Mouse (Mus musculus): Measurements from ENCODE around the gene Mknk2. TPM values are rescaled to one million over a fixed set of nuclear protein-coding genes. Genes with fewer than 3 reads are reported as not detected.

Mknk2 gene
- total RNA-seq, 2 experiments from 2014 or later, result 48.5 to 53.2 TPM

DNA sequence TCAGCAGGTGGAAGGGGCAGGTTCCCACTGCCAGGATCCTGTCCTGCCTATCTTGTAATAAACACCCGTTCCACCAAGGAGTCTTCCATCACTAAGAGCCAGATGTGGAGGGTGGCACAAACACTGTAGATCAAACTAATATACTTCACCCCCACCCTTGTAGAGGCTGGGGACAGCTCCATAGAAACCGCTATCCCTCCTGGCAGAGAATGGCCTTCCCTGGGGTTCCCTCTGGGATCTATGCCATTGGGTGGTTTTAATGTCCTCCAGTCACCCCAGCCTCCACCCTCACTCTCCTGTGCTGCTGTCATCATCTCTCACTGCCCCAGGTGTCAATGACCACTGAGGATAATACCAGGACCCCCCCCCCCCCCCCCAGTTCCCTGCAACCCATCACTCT, 7.4 kb downstream of the Mknk2 start:
- DNase-seq (ENCODE audit: low spot score in 2 of 2), result no peak

DNA sequence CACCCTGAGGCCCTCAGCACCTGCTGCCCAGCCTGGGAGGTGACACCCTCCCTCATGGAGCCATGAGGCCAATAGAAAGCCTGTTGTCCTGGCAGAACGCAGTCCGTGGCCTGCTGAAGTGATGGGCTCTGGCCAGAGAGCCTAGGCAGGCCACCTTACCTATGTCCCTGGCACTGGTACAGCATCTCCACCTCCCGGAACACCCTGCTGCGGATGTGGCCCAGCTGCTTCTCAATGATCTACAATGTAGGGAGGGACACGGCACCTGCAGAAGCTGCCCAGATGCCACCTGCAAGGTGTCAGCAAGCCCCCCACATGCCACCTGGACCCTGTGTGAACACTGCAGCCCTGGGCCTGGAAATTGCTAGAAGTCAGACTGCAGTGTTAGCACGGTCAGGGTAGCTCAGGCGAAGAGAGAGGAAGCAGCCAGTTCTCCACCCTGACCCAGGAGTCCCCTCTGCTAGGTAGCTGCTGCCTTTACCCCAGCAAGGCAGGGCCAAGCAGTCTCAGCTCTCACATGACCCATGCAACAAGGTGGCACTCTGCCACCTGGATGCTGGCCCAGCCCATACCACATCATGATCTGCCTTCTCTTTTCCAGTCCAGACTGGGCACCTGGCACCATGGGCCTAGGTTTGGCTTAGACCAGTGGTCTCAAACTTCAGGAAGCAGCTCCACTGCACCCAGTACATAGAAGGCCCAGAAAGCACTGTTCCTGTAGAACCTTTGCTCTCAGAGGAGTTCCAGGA, 8.0 kb downstream of the Mknk2 start:
- no peak for DNase-seq (ENCODE audit: low spot score in 2 of 2)

DNA sequence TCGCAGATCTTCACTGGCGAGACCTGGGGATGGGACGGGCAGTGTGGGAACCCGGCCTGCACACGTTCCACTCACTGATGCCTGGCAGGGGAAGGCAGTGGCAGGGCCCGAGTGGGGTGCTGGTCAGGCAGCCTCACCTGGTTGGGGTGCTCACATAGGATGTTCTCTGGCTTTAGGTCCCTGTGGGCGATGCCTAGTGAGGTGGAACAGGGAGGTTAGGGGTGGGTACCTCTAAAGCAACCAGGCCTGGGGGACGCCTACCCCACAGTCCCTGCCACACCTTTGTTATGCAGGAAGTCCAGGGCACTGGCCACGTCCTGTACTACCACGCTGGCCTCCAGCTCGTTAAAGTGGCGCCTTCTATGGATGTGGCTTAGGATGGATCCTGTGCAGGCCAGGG, 8.9 kb downstream of the Mknk2 start:
- DNase-seq (ENCODE audit: low spot score in 2 of 2), result no peak

DNA sequence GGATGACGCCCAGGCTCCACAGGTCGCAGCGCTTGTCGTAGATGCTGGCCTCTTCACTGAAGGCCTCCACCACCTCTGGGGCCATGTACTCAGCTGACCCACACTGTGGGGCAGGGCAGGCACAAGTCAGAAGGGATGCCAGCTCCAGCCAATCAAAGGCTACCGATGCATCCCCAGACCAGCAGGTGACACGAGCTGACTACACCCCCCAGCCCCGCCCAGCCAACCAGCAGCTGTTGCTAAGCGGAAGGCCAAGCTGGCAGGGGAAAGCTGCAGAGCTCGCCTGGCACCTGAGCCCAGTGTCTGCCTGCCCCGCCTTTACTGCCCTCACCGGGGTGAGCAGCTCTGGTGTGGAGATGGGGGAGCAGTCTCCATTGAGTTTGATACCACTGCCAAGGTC, 9.3 kb downstream of the Mknk2 start:
- no peak for DNase-seq (ENCODE audit: low spot score in 2 of 2)

DNA sequence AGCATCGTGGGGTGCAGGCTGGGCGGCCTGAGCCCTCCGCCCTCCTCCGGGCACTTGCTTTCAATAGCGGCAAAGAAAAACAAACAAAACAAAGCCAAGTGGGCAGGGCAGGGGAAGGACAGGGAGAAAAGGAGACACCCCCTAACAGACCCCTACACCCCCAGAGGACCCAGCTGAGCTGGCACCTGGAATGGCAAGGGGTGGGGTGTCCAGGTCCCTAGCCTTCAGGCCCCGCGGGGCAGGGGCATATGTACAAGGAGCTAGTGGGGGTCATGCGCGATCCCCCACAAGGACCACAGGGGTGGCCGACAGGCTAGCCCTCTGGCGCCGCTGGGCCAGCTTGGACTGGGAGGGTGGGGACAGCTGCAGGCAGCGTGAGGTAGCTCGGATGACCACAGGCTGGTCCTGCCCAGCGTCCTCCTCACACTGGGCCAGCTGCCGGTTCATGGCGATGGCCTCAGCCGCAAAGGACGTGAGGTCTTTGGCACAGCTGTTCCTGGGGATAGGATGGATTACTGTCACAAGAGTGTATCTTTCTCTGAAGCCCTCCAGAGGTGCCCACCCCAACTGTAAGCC, 11.0 kb downstream of the Mknk2 start:
- no peak for DNase-seq (ENCODE audit: low spot score in 2 of 2)

DNA sequence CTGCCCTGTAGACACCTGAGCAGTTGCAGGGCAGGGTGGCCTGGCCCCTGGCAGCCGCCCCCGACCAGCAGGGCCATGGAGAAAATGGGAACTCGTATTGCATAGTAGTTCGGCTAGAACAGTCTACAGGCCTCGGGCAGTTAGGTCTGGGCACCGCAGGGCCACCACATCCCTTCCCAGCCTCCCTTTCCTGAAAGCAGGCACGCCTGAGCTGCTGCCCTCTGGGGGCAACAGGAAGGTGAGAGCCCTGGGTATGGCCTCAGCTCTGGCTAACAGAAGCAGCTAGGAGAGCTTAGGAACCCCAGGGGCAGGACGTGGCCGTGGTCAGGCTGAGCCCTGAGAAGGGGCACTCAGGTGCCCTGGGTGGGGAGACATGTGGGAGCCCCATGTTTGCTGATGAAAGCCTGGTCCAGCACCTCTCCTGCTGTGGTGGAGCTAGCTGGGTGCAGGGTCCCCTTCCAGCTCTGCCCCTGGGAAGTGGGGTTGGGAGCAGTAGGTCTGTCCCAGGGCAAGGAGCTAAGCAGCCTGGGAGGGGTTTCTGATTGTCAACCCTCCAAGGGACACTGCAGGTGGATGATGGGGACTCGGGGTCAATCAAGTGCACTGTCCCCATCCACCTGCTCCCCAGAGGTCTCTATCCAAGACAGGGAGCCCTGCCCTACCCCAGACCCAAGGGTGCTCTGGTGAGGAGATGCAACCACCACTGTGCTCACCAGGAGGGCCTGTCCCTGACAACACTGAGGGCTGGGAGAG, 11.8 kb downstream of the Mknk2 start:
- no peak for DNase-seq (ENCODE audit: low spot score in 2 of 2)

DNA sequence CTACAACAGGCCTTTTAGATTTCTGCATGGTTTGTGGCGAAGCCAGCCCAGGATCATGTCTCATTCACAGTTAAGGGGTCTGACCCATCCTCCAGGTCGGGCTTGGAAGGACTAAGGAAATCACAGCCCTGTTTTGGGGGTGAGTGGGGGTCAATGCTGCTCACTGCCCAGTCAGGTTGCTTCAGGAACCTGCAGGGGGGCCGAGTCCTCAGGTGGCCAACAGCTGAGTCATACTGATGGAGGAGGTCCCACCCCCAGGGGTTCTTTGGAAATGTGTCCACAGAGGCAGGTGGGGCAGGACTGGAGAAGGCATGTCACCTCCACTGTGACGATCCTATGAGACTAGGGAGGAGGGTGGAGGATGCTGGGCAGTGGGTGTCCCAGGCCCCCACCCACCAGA, 12.5 kb downstream of the Mknk2 start:
- no peak for DNase-seq (ENCODE audit: low spot score in 2 of 2)

DNA sequence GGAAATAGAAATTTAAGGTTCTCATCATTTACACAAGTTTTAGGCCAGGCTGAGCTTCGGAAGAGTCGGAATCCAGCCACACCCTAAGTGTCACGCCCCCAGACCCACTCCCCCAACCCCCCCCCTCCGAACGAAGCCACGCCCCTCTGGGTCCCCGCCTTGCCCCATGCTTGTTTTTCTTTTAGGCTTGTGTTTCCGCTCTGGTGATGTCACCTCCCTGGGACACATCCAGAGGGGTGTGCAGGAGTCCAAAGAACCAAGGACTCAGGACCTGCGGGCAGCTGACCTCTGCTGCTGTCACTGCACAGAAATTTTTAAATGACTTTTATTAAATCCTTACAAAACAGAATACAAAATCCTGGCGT, 12.9 kb downstream of the Mknk2 start:
- no peak for DNase-seq (ENCODE audit: low spot score in 2 of 2)

DNA sequence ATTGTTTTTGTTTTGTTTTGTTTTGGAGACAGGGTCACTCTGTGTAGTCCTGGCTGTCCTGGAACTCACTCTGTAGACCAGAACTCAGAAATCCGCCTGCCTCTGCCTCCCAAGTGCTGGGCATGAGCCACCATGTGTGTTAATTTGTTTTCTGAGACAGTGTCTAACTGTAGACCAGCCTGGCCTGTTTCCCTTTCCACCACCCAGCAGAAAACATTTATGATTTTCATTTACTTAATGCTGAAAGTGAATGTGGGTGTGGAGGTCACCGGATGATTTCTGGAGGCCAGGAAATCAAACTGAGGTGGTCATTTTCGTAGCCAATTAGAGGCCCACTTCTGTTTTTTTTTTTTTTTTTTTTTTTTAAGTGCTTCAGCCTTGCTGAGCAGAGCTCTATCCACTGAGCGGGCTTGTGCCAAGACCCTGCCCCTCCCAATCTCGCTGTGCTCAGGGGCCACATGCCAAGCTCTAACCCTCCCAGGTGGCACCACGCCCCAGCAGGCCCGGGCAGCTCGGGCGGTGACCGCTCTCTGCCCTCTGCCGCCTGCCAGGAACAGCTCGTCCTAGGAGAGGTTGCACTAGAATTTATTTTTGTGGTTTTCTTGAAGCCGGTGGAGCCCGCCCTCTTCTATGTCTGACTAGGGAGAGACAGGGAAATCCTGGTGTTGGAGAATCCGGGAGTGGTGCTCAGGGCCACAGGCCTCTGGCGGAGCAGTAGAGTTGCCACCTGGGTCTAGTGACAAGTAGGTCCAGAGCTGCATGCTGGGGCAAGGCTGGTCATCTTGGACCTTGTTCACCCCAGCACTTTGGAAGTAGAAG, 13.5 kb downstream of the Mknk2 start:
- peak; percentile 57 to 61 for DNase-seq (ENCODE audit: low spot score in 2 of 2)

DNA sequence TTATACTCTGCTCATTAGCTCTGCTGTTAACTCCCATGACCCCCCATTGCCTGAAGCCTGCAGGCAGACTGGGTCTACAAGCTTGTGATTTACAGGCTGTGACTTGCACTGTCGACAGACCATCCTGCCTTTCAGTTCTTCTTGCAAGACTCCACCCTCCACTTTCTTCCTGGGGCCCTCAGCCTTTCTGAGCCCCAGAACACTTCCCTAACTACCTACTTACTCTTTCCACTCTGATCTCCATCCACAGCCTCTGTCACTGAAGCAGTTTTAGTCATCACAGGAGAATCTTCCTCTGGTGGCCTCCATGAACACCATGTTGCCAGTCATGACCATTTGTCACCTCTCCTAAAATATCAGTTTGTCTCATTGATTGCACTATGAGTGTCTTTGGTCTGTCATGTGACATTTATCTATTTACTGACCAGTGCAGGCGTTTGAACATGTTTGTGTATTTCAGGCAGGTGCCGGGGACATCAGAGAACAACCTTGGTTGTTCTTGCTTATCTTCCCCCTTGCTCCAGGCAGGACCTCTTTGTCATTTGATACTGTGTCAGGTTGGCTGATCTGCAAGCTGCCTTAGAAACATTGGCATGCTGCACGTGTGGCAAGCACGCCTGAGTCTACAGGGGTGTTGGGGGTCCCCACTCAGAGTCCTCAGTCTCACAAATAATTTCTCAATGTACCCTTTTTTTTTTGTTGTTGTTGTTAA, 14.3 kb downstream of the Mknk2 start:
- DNase-seq (ENCODE audit: low spot score in 2 of 2), result no peak

DNA sequence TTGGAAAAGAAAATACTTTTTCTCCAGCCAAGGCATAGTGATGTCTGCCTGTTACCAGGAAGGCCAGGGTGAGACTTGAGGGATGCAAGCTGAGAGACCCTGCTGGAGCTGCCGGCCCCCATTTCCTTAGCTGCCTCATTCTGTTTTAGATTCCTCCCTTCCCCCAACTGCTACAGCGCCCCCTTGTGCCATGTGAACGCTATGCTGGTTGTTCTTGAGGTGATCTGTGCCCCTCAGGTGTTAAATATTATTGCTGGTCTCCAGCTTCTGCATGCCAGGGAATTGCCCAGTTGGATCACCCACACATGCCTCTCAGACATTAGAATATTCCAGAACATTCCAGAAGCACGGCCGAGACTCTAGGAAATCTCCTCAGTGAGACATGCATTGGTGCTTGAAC, 16.8 kb downstream of the Mknk2 start:
- no peak for DNase-seq (ENCODE audit: low spot score in 2 of 2)

DNA sequence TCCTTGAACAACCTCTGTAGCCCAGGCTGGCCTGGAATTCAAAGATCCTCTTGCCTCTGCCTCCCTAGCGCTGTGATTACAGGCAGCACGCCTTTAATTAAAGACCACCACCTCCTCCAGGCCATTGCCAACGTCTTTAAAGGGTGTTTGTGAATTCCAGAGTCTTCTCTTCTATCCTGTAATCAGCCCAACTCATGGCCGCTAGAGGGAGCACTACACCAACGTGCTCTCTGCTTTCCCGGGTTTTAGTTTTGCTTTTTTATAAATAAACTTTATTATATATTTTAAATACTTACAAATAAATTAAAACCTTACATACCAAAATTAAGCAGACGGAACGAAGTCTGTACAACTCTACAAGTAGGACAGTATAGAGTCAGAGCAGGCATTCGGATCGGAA, 18.7 kb downstream of the Mknk2 start:
- DNase-seq (ENCODE audit: low spot score in 2 of 2), result peak; percentile 83 to 84

DNA sequence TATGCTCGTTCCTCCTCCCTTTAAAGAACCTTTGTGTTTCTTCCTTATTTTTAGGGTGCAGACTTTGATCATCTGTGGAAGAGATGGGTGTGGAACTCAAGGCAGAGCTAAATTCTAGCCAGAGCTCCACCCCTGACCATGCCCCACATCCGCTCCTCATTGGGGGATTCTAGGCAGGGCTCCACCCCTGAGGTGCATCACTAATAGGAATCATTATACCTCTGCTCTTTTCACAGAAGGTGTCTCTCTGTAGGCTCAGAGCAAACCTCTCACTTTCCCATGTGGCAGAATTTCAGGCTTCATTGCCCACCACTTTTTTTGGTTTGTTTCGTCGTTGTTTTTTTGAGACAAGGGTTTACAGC, 19.1 kb downstream of the Mknk2 start:
- no peak for DNase-seq (ENCODE audit: low spot score in 2 of 2)

DNA sequence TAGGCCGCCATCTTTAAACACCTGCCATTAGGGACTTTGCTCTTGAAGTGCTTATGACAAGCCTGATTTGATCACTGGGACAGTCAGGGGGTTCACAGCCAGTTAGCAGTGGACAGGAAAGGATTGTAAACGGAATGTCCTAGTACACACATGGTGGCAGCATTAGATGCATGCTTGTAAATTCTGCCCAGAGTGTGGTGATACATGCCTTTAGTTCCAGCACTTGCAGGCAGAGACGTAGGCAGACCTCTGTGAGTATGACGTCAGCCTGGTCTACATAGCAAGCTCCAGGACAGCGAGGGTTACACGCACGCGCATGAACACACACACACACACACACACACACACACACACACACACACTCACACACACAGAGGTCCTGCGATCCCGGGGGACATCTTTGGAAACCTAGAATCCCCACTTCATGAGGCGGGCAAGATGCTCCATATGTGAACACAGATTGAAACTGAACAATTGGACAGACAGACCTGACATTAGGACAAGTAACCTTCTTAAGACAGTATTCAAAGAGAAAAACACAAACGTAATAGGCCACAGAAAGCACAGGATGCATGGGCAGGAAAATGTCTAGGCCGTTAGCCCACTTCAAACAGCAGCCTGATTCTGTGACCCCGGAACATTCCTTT, 19.6 kb downstream of the Mknk2 start:
- no peak for DNase-seq (ENCODE audit: low spot score in 2 of 2)

DNA sequence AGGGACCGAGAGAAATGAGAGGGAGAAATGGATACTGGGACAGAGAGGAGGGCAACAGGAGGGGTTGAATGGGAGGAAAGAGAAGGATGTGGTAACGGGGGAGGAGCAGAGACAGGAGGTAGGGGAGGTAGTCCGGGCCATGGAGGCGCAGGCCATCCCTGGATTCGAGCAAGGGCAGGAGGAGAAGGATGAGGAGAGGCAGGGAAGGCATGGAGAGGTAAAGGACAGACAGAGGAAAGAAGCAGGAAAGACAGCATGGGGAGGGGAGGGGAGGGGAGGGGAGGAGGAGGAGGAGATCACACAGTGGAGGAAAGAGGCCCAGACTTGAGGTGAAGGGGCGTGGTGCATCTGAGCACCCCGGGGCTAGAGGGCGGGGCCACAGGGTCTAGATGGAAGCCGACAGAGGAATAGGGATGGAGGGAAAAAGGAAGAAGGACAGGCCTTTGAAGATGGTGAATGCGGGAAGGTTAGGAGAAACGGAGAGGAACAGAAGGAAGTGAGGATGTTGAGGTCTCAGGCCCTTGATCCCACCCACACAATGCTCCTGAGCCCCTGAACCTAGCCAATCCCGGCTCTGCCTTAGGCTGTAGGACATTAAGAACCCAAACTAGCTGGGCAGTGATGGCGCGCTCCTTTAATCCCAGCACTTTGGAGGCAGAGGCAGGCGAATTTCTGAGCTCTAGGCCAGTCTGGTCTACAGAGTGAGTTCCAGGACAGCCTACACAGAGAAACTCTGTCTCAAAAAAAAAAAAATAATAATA, 20.9 kb downstream of the Mknk2 start, which contains the start of gene Btbd2:
Gene Btbd2 (minus strand): TSS at position 209 of the 761 bp plus-strand sequence.
- no peak for DNase-seq (ENCODE audit: low spot score in 2 of 2)

DNA sequence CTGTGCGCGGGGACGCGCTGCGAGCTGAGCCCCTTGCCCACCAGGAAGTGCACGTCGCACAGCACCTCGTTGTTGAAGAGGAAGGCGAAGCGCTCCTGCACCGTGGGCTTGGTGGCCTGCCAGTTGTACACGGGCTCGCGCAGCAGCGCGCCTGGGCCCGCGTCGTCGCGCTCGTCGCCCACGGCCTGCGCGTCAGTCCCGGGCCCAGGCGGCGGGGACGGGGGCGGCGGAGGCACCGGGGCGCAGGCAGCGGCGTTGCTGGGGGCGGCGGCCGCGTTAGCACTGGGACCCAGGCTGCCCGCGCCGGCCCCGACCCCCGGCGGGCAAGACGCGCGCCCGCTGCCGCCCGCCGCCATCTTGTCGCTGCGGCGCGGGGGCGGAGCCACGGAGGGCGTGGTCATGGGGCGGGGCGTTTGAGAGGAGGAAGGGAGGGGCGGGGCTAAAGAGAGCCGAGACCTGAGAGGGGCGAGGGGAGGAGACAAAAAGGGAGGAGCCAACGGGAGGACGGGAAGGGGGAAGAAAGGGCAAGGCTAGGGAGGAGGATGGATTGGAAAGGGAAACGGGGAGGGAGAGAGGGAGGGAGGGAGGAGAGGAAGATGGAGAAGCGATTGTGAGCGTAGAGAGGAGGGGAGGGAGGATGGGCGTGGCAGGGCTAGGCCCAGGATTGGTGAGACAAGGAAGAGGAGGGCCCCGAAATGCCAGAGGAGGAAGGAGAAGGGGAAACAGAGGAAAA, 21.6 kb downstream of the Mknk2 start:
- DNase-seq (ENCODE audit: low spot score in 2 of 2), result peak; percentile 95 to 97

DNA sequence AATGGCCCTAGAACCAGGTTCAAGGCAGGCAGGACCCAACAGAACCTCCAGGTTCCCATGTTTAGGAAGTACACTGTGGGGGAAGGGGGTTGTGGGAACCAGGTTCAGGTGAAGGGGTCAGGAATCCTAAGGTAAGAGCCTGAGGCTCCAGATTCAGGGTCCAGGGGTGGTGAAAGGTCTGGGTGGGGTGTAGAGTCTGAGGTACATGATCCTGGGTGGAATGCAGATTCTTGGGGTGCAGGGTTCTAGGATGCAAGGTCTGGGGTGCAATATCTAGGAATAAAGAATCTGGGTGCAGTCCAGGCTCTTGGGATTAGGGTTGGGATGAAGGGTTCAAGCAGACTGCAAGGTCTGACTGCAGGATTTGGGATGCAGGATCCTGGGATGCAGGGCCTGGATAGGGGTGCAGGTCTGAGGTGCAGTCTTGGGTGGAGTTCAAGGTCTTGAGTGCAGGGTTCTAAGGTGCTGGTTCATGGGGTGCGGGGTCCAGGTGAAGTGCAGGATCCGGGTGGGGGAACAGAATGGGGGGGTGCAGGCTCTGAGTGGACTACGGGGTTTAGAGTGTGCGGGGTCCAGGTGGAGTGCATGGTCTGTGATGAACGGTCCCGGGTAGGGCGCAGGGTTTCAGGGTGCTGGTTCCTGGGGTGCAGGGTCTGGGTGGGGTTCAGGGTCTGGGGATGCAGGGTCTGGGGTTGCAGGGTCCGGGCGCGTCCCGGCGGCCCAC, 22.3 kb downstream of the Mknk2 start:
- no peak for DNase-seq (ENCODE audit: low spot score in 2 of 2)

DNA sequence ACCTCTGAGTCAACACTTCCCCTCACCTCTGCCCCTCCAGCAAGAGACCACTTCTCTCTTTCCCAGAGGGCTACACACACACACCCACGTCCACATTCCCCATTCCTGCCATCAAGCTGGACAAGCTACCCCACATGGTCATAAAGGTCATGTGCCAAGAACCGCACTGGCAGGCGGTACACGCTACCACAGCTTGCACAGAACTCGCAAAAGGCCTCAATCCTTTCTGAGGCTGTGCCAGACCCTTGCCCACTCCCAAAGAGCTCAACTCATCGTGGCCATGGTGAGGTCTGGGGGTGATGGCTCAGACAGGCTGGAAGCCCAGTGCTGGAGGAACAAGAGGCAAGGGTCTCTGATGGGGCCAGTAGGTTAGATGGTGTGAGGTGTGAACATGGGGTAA, 23.0 kb downstream of the Mknk2 start:
- no peak for DNase-seq (ENCODE audit: low spot score in 2 of 2)

Data from layer of hippocampus, postnatal 10 days (tissue).